Mouse (Mus musculus): Measurements from ENCODE around the gene Fastkd5. TPM values are rescaled to one million over a fixed set of nuclear protein-coding genes. Genes with fewer than 3 reads are reported as not detected.

Fastkd5 gene
- total and polyA plus RNA-seq, 2 experiments from 2014 or later, result 9.8 TPM

- Histone ChIP-seq H3K27me3 (ENCODE audit: control insufficient read depth, insufficient read depth, low read length) (no peaks in the 10 kb centered on the region), H3K36me3 (replicated peaks; ENCODE audit: control insufficient read depth, insufficient read depth, low read length) (peaks cover 25% of the 10 kb centered on the region), H3K27ac (ENCODE audit: low read depth) (no peak overlapping the region), H3K4me3 (ENCODE audit: low read depth, low read length) (no peak overlapping the region), H3K4me1 (ENCODE audit: control insufficient read depth, insufficient read depth) (no peaks in the 10 kb centered on the region; the same call in 1 of the 2 replicates), H3K9me3 (replicated peaks; ENCODE audit: control insufficient read depth, low read length) (no peaks in the 10 kb centered on the region), H3K9ac (replicated peaks; ENCODE audit: low read depth, low read length) (no peak overlapping the region), H3K4me2 (ENCODE audit: low read depth, low read length) (no peak overlapping the region)
- ATAC-seq (ENCODE audit: insufficient read depth, low read depth), result no peak
- 95% methylated on average over 2 of the region's 2 CpGs for WGBS
- DNase-seq (ENCODE audit: low spot score), result no peak
- TF ChIP-seq CTCF (IDR thresholded peaks at IDR 0.05; ENCODE audit: low read depth) (no peak), EP300 (IDR thresholded peaks at IDR 0.05; ENCODE audit: low read depth) (no peak)
These were observed 38.8 kb downstream of the Fastkd5 start for GRCm38 (mm10) chr2:130591016-130591415.

DNA sequence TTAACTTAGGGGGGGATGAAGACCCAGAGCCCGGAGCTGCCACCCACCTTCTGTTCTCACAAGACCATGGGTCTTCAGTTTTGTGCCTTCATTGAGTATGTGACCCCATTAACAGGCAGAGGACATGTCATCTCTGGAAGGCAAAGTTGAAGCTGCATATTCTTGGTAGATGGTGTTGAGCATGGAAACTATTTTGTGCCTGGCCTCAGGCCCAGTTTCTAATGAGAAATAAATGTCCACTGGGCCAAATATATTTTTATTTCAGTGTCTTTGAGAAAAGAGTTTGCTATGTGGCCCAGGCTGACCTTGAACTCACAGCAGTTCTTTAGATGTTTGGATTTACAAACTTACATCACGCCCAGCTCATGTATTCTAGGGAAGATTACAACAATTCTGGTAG lies 40.1 kb downstream of the Fastkd5 start:
- WGBS, result 80% methylated on average over 2 of the region's 2 CpGs
- H3K9me3 ChIP-seq (replicated peaks; ENCODE audit: control insufficient read depth, low read length), result no peaks in the 10 kb centered on the region
- TF ChIP-seq CTCF (IDR thresholded peaks at IDR 0.05; ENCODE audit: low read depth) (no peak), EP300 (IDR thresholded peaks at IDR 0.05; ENCODE audit: low read depth) (no peak)
- no peak overlapping the region for H3K4me2 ChIP-seq (ENCODE audit: low read depth, low read length)
- H3K4me1 ChIP-seq (ENCODE audit: control insufficient read depth, insufficient read depth), result no peaks in the 10 kb centered on the region; the same call in 1 of the 2 replicates
- H3K27me3 ChIP-seq (ENCODE audit: control insufficient read depth, insufficient read depth, low read length), result no peaks in the 10 kb centered on the region
- DNase-seq (ENCODE audit: low spot score) (no peak), ATAC-seq (ENCODE audit: insufficient read depth, low read depth) (no peak)
- no peak overlapping the region for H3K4me3 ChIP-seq (ENCODE audit: low read depth, low read length)
- H3K9ac ChIP-seq (replicated peaks; ENCODE audit: low read depth, low read length), result no peak overlapping the region
- H3K36me3 ChIP-seq (replicated peaks; ENCODE audit: control insufficient read depth, insufficient read depth, low read length), result peaks cover 16% of the 10 kb centered on the region
- no peak overlapping the region; the same call in 1 of the 2 replicates for H3K27ac ChIP-seq (ENCODE audit: low read depth)

- DNase-seq (ENCODE audit: low spot score), result no peak
- no peaks in the 10 kb centered on the region; the same call in 1 of the 2 replicates for H3K4me1 ChIP-seq (ENCODE audit: control insufficient read depth, insufficient read depth)
- H3K27ac ChIP-seq (ENCODE audit: low read depth), result no peak overlapping the region
- ATAC-seq (ENCODE audit: insufficient read depth, low read depth), result peak; percentile 44; the same call in 1 of the 2 replicates
- H3K36me3 ChIP-seq (replicated peaks; ENCODE audit: control insufficient read depth, insufficient read depth, low read length), result peaks cover 12% of the 10 kb centered on the region
- no peak overlapping the region for H3K4me2 ChIP-seq (ENCODE audit: low read depth, low read length)
- no peak overlapping the region for H3K4me3 ChIP-seq (ENCODE audit: low read depth, low read length)
- WGBS, result 74% methylated on average over 4 of the region's 4 CpGs
- H3K27me3 ChIP-seq (ENCODE audit: control insufficient read depth, insufficient read depth, low read length), result no peaks in the 10 kb centered on the region
- TF ChIP-seq CTCF (IDR thresholded peaks at IDR 0.05; ENCODE audit: low read depth) (no peak), EP300 (IDR thresholded peaks at IDR 0.05; ENCODE audit: low read depth) (no peak)
- H3K9me3 ChIP-seq (replicated peaks; ENCODE audit: control insufficient read depth, low read length), result no peaks in the 10 kb centered on the region
- no peak overlapping the region for H3K9ac ChIP-seq (replicated peaks; ENCODE audit: low read depth, low read length)
These were observed 40.7 kb downstream of the Fastkd5 start for GRCm38 (mm10) chr2:130589157-130589556.

DNA sequence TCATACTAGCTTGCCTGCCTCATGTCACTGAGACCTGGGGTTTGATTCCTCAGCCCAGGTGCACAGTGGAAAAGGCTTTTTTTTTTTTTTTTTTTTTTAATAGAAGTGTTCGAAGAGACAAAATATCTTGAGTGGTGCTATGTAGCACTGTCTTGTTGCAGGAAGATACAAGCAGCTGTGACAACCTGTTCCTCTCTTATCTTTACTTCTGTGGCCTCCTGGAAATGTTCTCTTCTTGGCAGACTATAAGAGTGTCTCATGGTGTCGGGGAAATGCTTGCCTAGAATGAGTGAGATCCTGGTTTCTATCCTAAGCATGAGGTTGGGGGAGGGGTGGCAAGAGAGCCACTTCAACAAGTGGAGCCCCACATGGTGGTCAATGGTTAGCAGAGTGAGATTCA lies 41.5 kb downstream of the Fastkd5 start:
- 45% methylated on average over 2 of the region's 2 CpGs for WGBS
- no peak for TF ChIP-seq CTCF (IDR thresholded peaks at IDR 0.05; ENCODE audit: low read depth)
- TF ChIP-seq EP300 (IDR thresholded peaks at IDR 0.05; ENCODE audit: low read depth), result no peak

DNA sequence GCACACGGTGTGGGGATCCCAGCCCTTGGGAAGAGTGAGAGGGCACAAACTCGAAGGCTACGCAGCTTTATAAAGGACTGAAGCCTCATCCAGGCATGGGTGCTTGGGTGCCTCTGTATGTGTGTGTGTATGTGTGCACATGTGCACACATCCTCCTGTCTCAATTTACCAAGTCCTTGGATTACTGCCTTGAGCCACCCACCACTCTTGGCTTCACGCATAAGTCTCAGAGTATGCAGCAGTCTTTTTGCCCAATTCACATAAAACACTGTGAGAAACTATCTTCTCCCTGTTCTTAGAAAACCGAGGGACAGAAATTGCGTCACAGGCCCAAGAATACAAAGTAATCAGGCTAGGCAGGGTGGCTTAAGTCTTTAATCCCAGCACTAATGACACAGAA lies 43.8 kb downstream of the Fastkd5 start:
- H3K4me1 ChIP-seq (ENCODE audit: control insufficient read depth, insufficient read depth), result peaks cover under 1% of the 10 kb centered on the region; the same call in 1 of the 2 replicates
- H3K9ac ChIP-seq (replicated peaks; ENCODE audit: low read depth, low read length), result no peak overlapping the region
- H3K4me3 ChIP-seq (ENCODE audit: low read depth, low read length), result no peak overlapping the region
- 86% methylated on average over 6 of the region's 6 CpGs for WGBS
- no peak overlapping the region for H3K27ac ChIP-seq (ENCODE audit: low read depth)
- TF ChIP-seq EP300 (IDR thresholded peaks at IDR 0.05; ENCODE audit: low read depth), result no peak
- TF ChIP-seq CTCF (IDR thresholded peaks at IDR 0.05; ENCODE audit: low read depth), result no peak
- DNase-seq (ENCODE audit: low spot score), result no peak
- no peaks in the 10 kb centered on the region for H3K9me3 ChIP-seq (replicated peaks; ENCODE audit: control insufficient read depth, low read length)
- no peak for ATAC-seq (ENCODE audit: insufficient read depth, low read depth)
- no peak overlapping the region for H3K4me2 ChIP-seq (ENCODE audit: low read depth, low read length)
- peaks cover 15% of the 10 kb centered on the region for H3K27me3 ChIP-seq (ENCODE audit: control insufficient read depth, insufficient read depth, low read length)
- peaks cover 4% of the 10 kb centered on the region for H3K36me3 ChIP-seq (replicated peaks; ENCODE audit: control insufficient read depth, insufficient read depth, low read length)

More for the DNA sequence above, 41.5 kb downstream of the Fastkd5 start:
- no peak overlapping the region for H3K27ac ChIP-seq (ENCODE audit: low read depth)
- no peaks in the 10 kb centered on the region for H3K27me3 ChIP-seq (ENCODE audit: control insufficient read depth, insufficient read depth, low read length)
- H3K36me3 ChIP-seq (replicated peaks; ENCODE audit: control insufficient read depth, insufficient read depth, low read length), result peaks cover 12% of the 10 kb centered on the region
- H3K9me3 ChIP-seq (replicated peaks; ENCODE audit: control insufficient read depth, low read length), result no peaks in the 10 kb centered on the region
- H3K4me2 ChIP-seq (ENCODE audit: low read depth, low read length), result no peak overlapping the region
- H3K4me3 ChIP-seq (ENCODE audit: low read depth, low read length), result no peak overlapping the region
- H3K9ac ChIP-seq (replicated peaks; ENCODE audit: low read depth, low read length), result no peak overlapping the region
- DNase-seq (ENCODE audit: low spot score) (no peak), ATAC-seq (ENCODE audit: insufficient read depth, low read depth) (no peak)
- no peaks in the 10 kb centered on the region; the same call in 1 of the 2 replicates for H3K4me1 ChIP-seq (ENCODE audit: control insufficient read depth, insufficient read depth)
